Mouse (Mus musculus) cerebellum, adult 2 months (tissue): ENCODE results near the gene Cenpf.

Experiments
- CTCF ChIP-seq: fragments of 200-500 bp; IDR thresholded peaks from 2 replicates; pipeline ENCODE4 v1.5.1; 2011; ENCODE audit warnings: low read depth, mild to moderate bottlenecking, control low read depth, low read length, moderate library complexity, borderline replicate concordance; ENCODE audit not compliant: insufficient read depth
- POLR2A ChIP-seq: fragments of 200-500 bp; IDR thresholded peaks from 2 replicates; pipeline ENCODE4 v1.6.1; 2011; ENCODE audit warnings: low read length, control low read depth, borderline replicate concordance; ENCODE audit not compliant: insufficient read depth

DNA sequence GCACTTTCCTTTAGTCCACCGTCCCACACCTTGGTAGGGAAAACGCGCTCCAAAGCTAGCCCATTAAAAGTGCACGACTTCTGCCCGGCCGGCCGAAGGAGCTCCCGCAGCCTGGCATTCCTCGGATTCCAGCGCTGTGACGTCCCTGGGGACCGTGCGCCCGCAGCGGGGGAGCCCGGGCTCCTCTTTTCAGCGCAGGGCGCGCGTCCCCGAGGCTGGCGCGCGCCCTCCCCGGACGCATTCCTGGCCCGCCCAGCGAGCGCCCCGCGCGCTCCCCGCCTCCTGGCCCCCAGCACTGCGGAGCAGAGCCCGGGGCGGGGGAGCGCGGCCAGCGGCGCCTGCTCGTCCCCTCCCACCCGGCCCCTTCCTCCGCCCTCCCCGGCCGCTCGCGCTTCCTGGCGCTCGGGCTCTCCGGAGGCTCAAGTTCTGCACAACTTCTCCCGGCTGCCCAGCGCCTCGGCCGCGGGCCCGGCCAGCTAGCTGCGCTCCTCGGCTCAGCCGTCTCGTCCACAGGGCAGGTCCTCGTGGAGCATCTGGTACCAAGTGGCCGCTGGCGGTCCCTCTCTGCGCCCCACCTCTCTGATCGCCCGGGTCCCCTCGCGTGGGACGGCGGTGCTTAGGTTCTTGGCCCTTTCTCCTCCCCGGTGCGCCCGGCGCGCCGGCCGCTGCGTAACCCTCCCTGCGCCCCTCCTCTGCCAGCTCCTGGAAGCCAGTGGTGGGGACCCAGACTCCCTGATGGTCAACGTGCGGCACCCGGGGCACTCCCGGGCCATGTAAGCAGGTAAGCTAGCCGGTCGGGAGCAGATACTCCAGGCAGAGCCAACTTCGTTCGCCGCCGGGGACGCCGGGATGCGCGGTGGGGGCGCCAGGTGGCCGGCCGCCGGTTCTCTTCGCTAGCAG is 40.2 kb upstream of the Cenpf start, which contains the start of gene Ptpn14:
- no peak for TF ChIP-seq CTCF
- TF ChIP-seq POLR2A, result no peak
